Mouse (Mus musculus) neural tube, embryonic 12.5 days (tissue): ENCODE measurements around the gene Glp1r. TPM values are rescaled to one million over a fixed set of nuclear protein-coding genes. Genes with fewer than 3 reads are reported as not detected.

Source experiments
- ATAC-seq: fragments of 200-750 bp; cut with Nextera tagmentation; 2 replicates; pipeline ENCODE4 v1.8.0; 2017; ENCODE audit warnings: low read depth, mild to moderate bottlenecking, moderate TSS enrichment, moderate library complexity; ENCODE audit not compliant: low FRiP score
- H3K27ac ChIP-seq: fragments of 300-500 bp; sonication (generic); 2 replicates; pipeline ENCODE4 v1.5.1; 2016
- H3K27me3 ChIP-seq: fragments of 300-500 bp; sonication (generic); replicated peaks from 2 replicates; pipeline ENCODE4 v1.6.1; 2016; ENCODE audit warnings: mild to moderate bottlenecking
- H3K36me3 ChIP-seq: fragments of 300-500 bp; sonication (generic); 2 replicates; pipeline ENCODE4 v1.6.1; 2016; ENCODE audit warnings: mild to moderate bottlenecking
- H3K4me1 ChIP-seq: fragments of 300-500 bp; sonication (generic); 2 replicates; pipeline ENCODE4 v1.6.1; 2016
- H3K4me2 ChIP-seq: fragments of 300-500 bp; sonication (generic); replicated peaks from 2 replicates; pipeline ENCODE4 v1.6.1; 2016; ENCODE audit warnings: mild to moderate bottlenecking
- H3K4me3 ChIP-seq: fragments of 300-500 bp; sonication (generic); 2 replicates; pipeline ENCODE4 v1.5.1; 2016
- H3K9ac ChIP-seq: fragments of 300-500 bp; sonication (generic); 2 replicates; pipeline ENCODE4 v1.6.1; 2016; ENCODE audit warnings: mild to moderate bottlenecking
- H3K9me3 ChIP-seq: fragments of 300-500 bp; sonication (generic); 2 replicates; pipeline ENCODE4 v1.6.1; 2016; ENCODE audit warnings: mild to moderate bottlenecking
- WGBS: fragments of 180-500 bp; shearing (Covaris S2); methylation state at CpG from one replicate; pipeline ENCODE4 v1.1.7; 2016; 5-methylcytosine and 5-hydroxymethylcytosine counted together
- polyA plus RNA-seq: library from polyadenylated mRNA; unstranded; fragments of >200 nt; fragmentation: Nextera tagmentation; extraction: Ambion mirVana; gene quantifications from 2 replicates; pipeline ENCODE4 v1.2.1, GENCODE M21; 2016

Glp1r gene
- 0.03 and 0.04 TPM in 2 replicates for polyA plus RNA-seq

- H3K4me1 ChIP-seq = peaks cover 12% of the 10 kb centered on the region
- H3K27me3 ChIP-seq = peaks cover 34% of the 10 kb centered on the region
- H3K36me3 ChIP-seq = no peaks in the 10 kb centered on the region
Observed at GRCm38 (mm10) chr17:30901627-30902026, at the start of gene Glp1r. TSS of gene Glp1r (plus strand) at chr17:30901817.

GRCm38 (mm10) chr17:30852345-30852744, 49.3 kb upstream of the Glp1r start:
- H3K4me1 ChIP-seq = no peaks in the 10 kb centered on the region
- H3K9me3 ChIP-seq = no peaks in the 10 kb centered on the region
- H3K4me2 ChIP-seq = no peak overlapping the region
- no peak overlapping the region for H3K4me3 ChIP-seq
- no peak overlapping the region for H3K9ac ChIP-seq
- H3K27me3 ChIP-seq = no peaks in the 10 kb centered on the region
- H3K27ac ChIP-seq = no peak overlapping the region
- ATAC-seq = no peak
- H3K36me3 ChIP-seq = no peaks in the 10 kb centered on the region

More at GRCm38 (mm10) chr17:30901627-30902026, at the start of gene Glp1r:
- ATAC-seq = no peak
- peak within 1 kb of the TSS; percentile 48 for H3K9ac ChIP-seq
- no peak within 1 kb of the TSS for H3K27ac ChIP-seq
- no peaks in the 10 kb centered on the region for H3K9me3 ChIP-seq
- 2% methylated on average over 37 of the region's 37 CpGs for WGBS
- H3K4me3 ChIP-seq = peak within 1 kb of the TSS; percentile 45
- peak within 1 kb of the TSS; percentile 93 for H3K4me2 ChIP-seq

- H3K9me3 ChIP-seq = no peaks in the 10 kb centered on the region
- no peak overlapping the region for H3K4me3 ChIP-seq
- H3K4me2 ChIP-seq = no peak overlapping the region
- peaks cover 9% of the 10 kb centered on the region for H3K4me1 ChIP-seq
- no peaks in the 10 kb centered on the region for H3K27me3 ChIP-seq
- no peak for ATAC-seq
- H3K9ac ChIP-seq = no peak overlapping the region
- H3K36me3 ChIP-seq = no peaks in the 10 kb centered on the region
- 91% methylated on average over 5 of the region's 5 CpGs for WGBS
- no peak overlapping the region for H3K27ac ChIP-seq
Observed at GRCm38 (mm10) chr17:30857347-30857746, 44.3 kb upstream of the Glp1r start.

GRCm38 (mm10) chr17:30858586-30859259, 42.9 kb upstream of the Glp1r start:
- Histone ChIP-seq H3K27ac (no peak overlapping the region), H3K36me3 (no peaks in the 10 kb centered on the region), H3K4me3 (no peak overlapping the region), H3K27me3 (no peaks in the 10 kb centered on the region), H3K9ac (no peak overlapping the region), H3K9me3 (no peaks in the 10 kb centered on the region), H3K4me2 (no peak overlapping the region), H3K4me1 (peaks cover 9% of the 10 kb centered on the region)
- WGBS = 76% methylated on average over 11 of the region's 11 CpGs
- ATAC-seq = no peak

- Histone ChIP-seq H3K4me1 (peaks cover 9% of the 10 kb centered on the region), H3K4me2 (no peak overlapping the region), H3K9me3 (no peaks in the 10 kb centered on the region), H3K27me3 (no peaks in the 10 kb centered on the region), H3K4me3 (no peak overlapping the region), H3K36me3 (no peaks in the 10 kb centered on the region), H3K9ac (no peak overlapping the region), H3K27ac (no peak overlapping the region)
- ATAC-seq = peak; percentile 48
- 24% methylated on average over 10 of the region's 10 CpGs for WGBS
Observed at GRCm38 (mm10) chr17:30859989-30860585, 41.5 kb upstream of the Glp1r start.

GRCm38 (mm10) chr17:30860606-30861005, 41.0 kb upstream of the Glp1r start:
- Histone ChIP-seq H3K27ac (no peak overlapping the region), H3K36me3 (no peaks in the 10 kb centered on the region), H3K4me2 (no peak overlapping the region), H3K9ac (no peak overlapping the region), H3K4me3 (no peak overlapping the region), H3K27me3 (no peaks in the 10 kb centered on the region), H3K4me1 (peaks cover 9% of the 10 kb centered on the region), H3K9me3 (no peaks in the 10 kb centered on the region)
- no peak for ATAC-seq
- 56% methylated on average over 7 of the region's 7 CpGs for WGBS

- no peaks in the 10 kb centered on the region for H3K27me3 ChIP-seq
- no peak overlapping the region for H3K27ac ChIP-seq
- no peaks in the 10 kb centered on the region for H3K4me1 ChIP-seq
- H3K9ac ChIP-seq = no peak overlapping the region
- H3K36me3 ChIP-seq = no peaks in the 10 kb centered on the region
- H3K4me3 ChIP-seq = no peak overlapping the region
- no peak for ATAC-seq
- WGBS = 70% methylated on average over 8 of the region's 8 CpGs
- no peak overlapping the region for H3K4me2 ChIP-seq
- H3K9me3 ChIP-seq = no peaks in the 10 kb centered on the region
Observed at GRCm38 (mm10) chr17:30866281-30866680, 35.3 kb upstream of the Glp1r start.

- Histone ChIP-seq H3K27me3 (no peaks in the 10 kb centered on the region), H3K9me3 (no peaks in the 10 kb centered on the region), H3K9ac (no peak overlapping the region), H3K27ac (no peak overlapping the region), H3K4me3 (no peak overlapping the region), H3K4me2 (no peak overlapping the region), H3K36me3 (no peaks in the 10 kb centered on the region), H3K4me1 (no peaks in the 10 kb centered on the region)
- 89% methylated on average over 9 of the region's 9 CpGs for WGBS
- ATAC-seq = no peak
Observed at GRCm38 (mm10) chr17:30866966-30867365, 34.7 kb upstream of the Glp1r start.

- 33% methylated on average over 10 of the region's 10 CpGs for WGBS
- Histone ChIP-seq H3K27ac (no peak overlapping the region), H3K4me1 (no peaks in the 10 kb centered on the region), H3K9ac (no peak overlapping the region), H3K4me2 (no peak overlapping the region), H3K36me3 (no peaks in the 10 kb centered on the region), H3K9me3 (no peaks in the 10 kb centered on the region), H3K27me3 (no peaks in the 10 kb centered on the region), H3K4me3 (no peak overlapping the region)
- no peak for ATAC-seq
Observed at GRCm38 (mm10) chr17:30871040-30871439, 30.6 kb upstream of the Glp1r start.

GRCm38 (mm10) chr17:30874276-30874675, 27.3 kb upstream of the Glp1r start:
- H3K4me2 ChIP-seq = no peak overlapping the region
- ATAC-seq = no peak
- no peaks in the 10 kb centered on the region for H3K36me3 ChIP-seq
- no peak overlapping the region for H3K9ac ChIP-seq
- no peak overlapping the region for H3K27ac ChIP-seq
- 0 out of 2 replicates have a peak, but pooled peaks cover 4% of the 10 kb centered on the region for H3K9me3 ChIP-seq
- no peaks in the 10 kb centered on the region for H3K27me3 ChIP-seq
- 65% methylated on average over 15 of the region's 15 CpGs for WGBS
- no peaks in the 10 kb centered on the region for H3K4me1 ChIP-seq
- no peak overlapping the region for H3K4me3 ChIP-seq

GRCm38 (mm10) chr17:30877456-30877855, 24.2 kb upstream of the Glp1r start:
- no peak for ATAC-seq
- 90% methylated on average over 7 of the region's 7 CpGs for WGBS
- no peaks in the 10 kb centered on the region for H3K36me3 ChIP-seq
- no peak overlapping the region for H3K4me2 ChIP-seq
- peaks cover 1% of the 10 kb centered on the region for H3K4me1 ChIP-seq
- H3K27me3 ChIP-seq = no peaks in the 10 kb centered on the region
- H3K27ac ChIP-seq = no peak overlapping the region
- H3K9ac ChIP-seq = no peak overlapping the region
- 0 out of 2 replicates have a peak, but pooled peaks cover 4% of the 10 kb centered on the region for H3K9me3 ChIP-seq
- H3K4me3 ChIP-seq = no peak overlapping the region

- WGBS = 21% methylated on average over 6 of the region's 6 CpGs
- no peak overlapping the region for H3K4me2 ChIP-seq
- H3K27me3 ChIP-seq = no peaks in the 10 kb centered on the region
- no peak overlapping the region for H3K27ac ChIP-seq
- no peak overlapping the region for H3K4me3 ChIP-seq
- H3K36me3 ChIP-seq = no peaks in the 10 kb centered on the region
- peaks cover 6% of the 10 kb centered on the region for H3K4me1 ChIP-seq
- 0 out of 2 replicates have a peak, but pooled peaks cover 4% of the 10 kb centered on the region for H3K9me3 ChIP-seq
- ATAC-seq = no peak
- no peak overlapping the region for H3K9ac ChIP-seq
Observed at GRCm38 (mm10) chr17:30878626-30879025, 23.0 kb upstream of the Glp1r start.

- no peaks in the 10 kb centered on the region for H3K36me3 ChIP-seq
- H3K9me3 ChIP-seq = 0 out of 2 replicates have a peak, but pooled peaks cover 4% of the 10 kb centered on the region
- 86% methylated on average over 3 of the region's 3 CpGs for whole genome bisulfite sequencing
- H3K4me3 ChIP-seq = no peak overlapping the region
- H3K27me3 ChIP-seq = no peaks in the 10 kb centered on the region
- ATAC-seq = no peak
- H3K27ac ChIP-seq = no peak overlapping the region
- peaks cover 6% of the 10 kb centered on the region for H3K4me1 ChIP-seq
- no peak overlapping the region for H3K9ac ChIP-seq
- H3K4me2 ChIP-seq = no peak overlapping the region
Observed at GRCm38 (mm10) chr17:30880391-30880790, 21.2 kb upstream of the Glp1r start.
